Mouse (Mus musculus): ENCODE data around the gene 3110082I17Rik. TPM values are rescaled to one million over a fixed set of nuclear protein-coding genes. Genes with fewer than 3 reads are reported as not detected.

The 3110082I17Rik gene
- total and polyA plus RNA-seq, 2 experiments from 2014 or later, result 4.3 to 14.9 TPM

- whole genome bisulfite sequencing, result 63% methylated on average over 22 of the region's 22 CpGs
- Histone ChIP-seq H3K9me3 (ENCODE audit: low read length) (no peaks in the 10 kb centered on the region), H3K4me1 (ENCODE audit: insufficient read depth, low read length) (no peaks in the 10 kb centered on the region), H3K4me3 (ENCODE audit: low read depth, low read length) (no peak overlapping the region), H3K4me2 (ENCODE audit: low read depth, low read length, poor library complexity, severe bottlenecking) (no peak overlapping the region), H3K36me3 (ENCODE audit: insufficient read depth, low read length) (no peaks in the 10 kb centered on the region), H3K27ac (ENCODE audit: low read depth, low read length) (no peak overlapping the region), H3K9ac (replicated peaks; ENCODE audit: low read length, poor library complexity, severe bottlenecking) (no peak overlapping the region), H3K27me3 (ENCODE audit: insufficient read depth, low read length) (no peaks in the 10 kb centered on the region)
- DNase-seq (ENCODE audit: low spot score) (no peak), ATAC-seq (ENCODE audit: low FRiP score) (no peak)
- no peak for TF ChIP-seq CTCF (IDR thresholded peaks at IDR 0.05)
These were observed 34.8 kb upstream of the 3110082I17Rik start for GRCm38 (mm10) chr5:139495019-139495669.

- Histone ChIP-seq H3K4me3 (ENCODE audit: low read depth, low read length) (no peak overlapping the region), H3K36me3 (ENCODE audit: insufficient read depth, low read length) (no peaks in the 10 kb centered on the region), H3K9ac (replicated peaks; ENCODE audit: low read length, poor library complexity, severe bottlenecking) (no peak overlapping the region), H3K27ac (ENCODE audit: low read depth, low read length) (no peak overlapping the region), H3K9me3 (ENCODE audit: low read length) (no peaks in the 10 kb centered on the region), H3K4me2 (ENCODE audit: low read depth, low read length, poor library complexity, severe bottlenecking) (no peak overlapping the region), H3K4me1 (ENCODE audit: insufficient read depth, low read length) (no peaks in the 10 kb centered on the region), H3K27me3 (ENCODE audit: insufficient read depth, low read length) (no peaks in the 10 kb centered on the region; the same call in 1 of the 2 replicates)
- 67% methylated on average over 5 of the region's 5 CpGs for WGBS
- TF ChIP-seq CTCF (IDR thresholded peaks at IDR 0.05), result no peak
- no peak for DNase-seq (ENCODE audit: low spot score)
- no peak for ATAC-seq (ENCODE audit: low FRiP score)
These were observed 33.4 kb upstream of the 3110082I17Rik start for GRCm38 (mm10) chr5:139493690-139494089.

DNA sequence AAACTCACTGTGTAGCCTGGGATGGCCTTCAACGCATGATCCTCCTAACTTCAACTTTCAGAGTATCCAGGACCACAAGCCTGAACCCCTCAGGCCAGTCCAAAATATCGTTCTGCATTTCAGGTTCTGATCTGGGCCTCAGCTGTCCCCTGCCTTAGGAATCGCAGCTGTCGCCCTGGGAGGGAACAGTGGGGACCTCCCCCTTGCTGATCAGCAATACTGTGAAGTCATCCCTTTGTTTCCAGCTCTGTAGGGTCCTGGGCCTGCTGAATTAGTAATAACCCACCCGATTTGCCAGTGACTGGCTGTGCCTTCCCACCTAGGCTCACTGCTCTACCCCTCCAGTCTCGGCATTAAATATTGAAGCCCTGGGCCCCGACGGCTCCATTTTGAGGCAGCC lies 31.0 kb upstream of the 3110082I17Rik start:
- no peak for TF ChIP-seq CTCF (IDR thresholded peaks at IDR 0.05)

GRCm38 (mm10) chr5:139490131-139490530 lies 29.8 kb upstream of the 3110082I17Rik start:
- TF ChIP-seq CTCF (IDR thresholded peaks at IDR 0.05), result no peak
- Histone ChIP-seq H3K4me1 (ENCODE audit: insufficient read depth, low read length) (no peaks in the 10 kb centered on the region), H3K36me3 (ENCODE audit: insufficient read depth, low read length) (no peaks in the 10 kb centered on the region), H3K27me3 (ENCODE audit: insufficient read depth, low read length) (no peaks in the 10 kb centered on the region; the same call in 1 of the 2 replicates), H3K9ac (replicated peaks; ENCODE audit: low read length, poor library complexity, severe bottlenecking) (no peak overlapping the region), H3K4me3 (ENCODE audit: low read depth, low read length) (no peak overlapping the region), H3K27ac (ENCODE audit: low read depth, low read length) (no peak overlapping the region), H3K4me2 (ENCODE audit: low read depth, low read length, poor library complexity, severe bottlenecking) (no peak overlapping the region), H3K9me3 (ENCODE audit: low read length) (0 out of 2 replicates have a peak, but pooled peaks cover 11% of the 10 kb centered on the region)
- DNase-seq (ENCODE audit: low spot score) (peak; percentile 12), ATAC-seq (ENCODE audit: low FRiP score) (no peak)
- WGBS, result 71% methylated on average over 11 of the region's 11 CpGs

More for the DNA sequence above, 31.0 kb upstream of the 3110082I17Rik start:
- Histone ChIP-seq H3K27me3 (ENCODE audit: insufficient read depth, low read length) (no peaks in the 10 kb centered on the region; the same call in 1 of the 2 replicates), H3K9ac (replicated peaks; ENCODE audit: low read length, poor library complexity, severe bottlenecking) (no peak overlapping the region), H3K4me1 (ENCODE audit: insufficient read depth, low read length) (no peaks in the 10 kb centered on the region), H3K4me2 (ENCODE audit: low read depth, low read length, poor library complexity, severe bottlenecking) (no peak overlapping the region), H3K4me3 (ENCODE audit: low read depth, low read length) (no peak overlapping the region), H3K27ac (ENCODE audit: low read depth, low read length) (no peak overlapping the region), H3K36me3 (ENCODE audit: insufficient read depth, low read length) (no peaks in the 10 kb centered on the region), H3K9me3 (ENCODE audit: low read length) (0 out of 2 replicates have a peak, but pooled peaks cover 7% of the 10 kb centered on the region)
- DNase-seq (ENCODE audit: low spot score) (no peak), ATAC-seq (ENCODE audit: low FRiP score) (no peak)
- WGBS, result 38% methylated on average over 8 of the region's 8 CpGs

DNA sequence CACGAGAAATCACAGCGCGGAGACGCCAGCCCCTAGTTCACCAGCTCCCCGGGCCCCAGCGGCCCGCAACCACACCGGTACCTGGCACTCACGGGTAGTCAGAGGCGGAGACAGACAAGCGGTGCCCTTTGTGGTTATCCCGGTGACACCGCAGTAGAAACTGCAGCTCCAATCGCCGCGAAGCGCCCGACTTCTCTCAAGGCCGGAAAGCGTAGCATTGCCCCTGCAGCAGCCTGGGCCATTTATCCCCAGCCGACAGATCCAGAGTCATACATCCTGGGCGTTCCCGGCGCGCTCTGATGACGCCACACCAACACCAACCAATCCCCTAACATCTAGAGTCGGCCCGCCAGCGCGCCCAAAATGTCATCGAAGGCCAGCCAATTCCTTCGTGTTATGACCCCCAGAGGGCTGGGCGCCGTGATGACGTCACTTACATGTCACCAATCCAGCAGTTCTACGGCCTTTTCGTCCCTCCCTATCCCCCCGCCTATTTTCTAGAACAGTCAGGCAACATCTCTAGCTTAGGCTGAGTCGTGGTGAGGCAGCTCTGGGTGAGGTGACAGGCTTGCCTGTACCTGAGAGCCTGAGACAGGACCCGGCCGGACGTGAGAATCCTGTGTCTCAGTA lies 24.0 kb upstream of the 3110082I17Rik start, which contains the start of gene Zfand2a:
Zfand2a (minus strand) TSS at position 365 of the 630 bp plus-strand sequence.
- peak; percentile 13; the same call in 1 of the 2 replicates for TF ChIP-seq CTCF (IDR thresholded peaks at IDR 0.05)

More for the DNA sequence above, 24.0 kb upstream of the 3110082I17Rik start, which contains the start of gene Zfand2a:
- H3K4me3 ChIP-seq (ENCODE audit: low read depth, low read length), result peak within 1 kb of the TSS; percentile 94
- WGBS, result under 1% methylated on average over 42 of the region's 42 CpGs
- H3K36me3 ChIP-seq (ENCODE audit: insufficient read depth, low read length), result peaks cover 19% of the 10 kb centered on the region
- peak within 1 kb of the TSS; percentile 84 for H3K9ac ChIP-seq (replicated peaks; ENCODE audit: low read length, poor library complexity, severe bottlenecking)
- H3K9me3 ChIP-seq (ENCODE audit: low read length), result 0 out of 2 replicates have a peak, but pooled peaks cover 11% of the 10 kb centered on the region
- peak within 1 kb of the TSS; percentile 80 for H3K27ac ChIP-seq (ENCODE audit: low read depth, low read length)
- H3K27me3 ChIP-seq (ENCODE audit: insufficient read depth, low read length), result no peaks in the 10 kb centered on the region; the same call in 1 of the 2 replicates
- peak within 1 kb of the TSS; percentile 86 for H3K4me2 ChIP-seq (ENCODE audit: low read depth, low read length, poor library complexity, severe bottlenecking)
- DNase-seq (ENCODE audit: low spot score) (peak; percentile 100), ATAC-seq (ENCODE audit: low FRiP score) (peak; percentile 97)
- H3K4me1 ChIP-seq (ENCODE audit: insufficient read depth, low read length), result peaks cover 10% of the 10 kb centered on the region; the same call in 1 of the 2 replicates
